Mouse (Mus musculus): ENCODE measurements around the gene H2-M10.5. TPM values are rescaled to one million over a fixed set of nuclear protein-coding genes. Genes with fewer than 3 reads are reported as not detected.
"Not testable (repeated sequence)": the region's sequence is repeated elsewhere in the genome, so short reads cannot be mapped to it uniquely, and the experiment has no call there.

The H2-M10.5 gene
- not detected in 2 replicates for polyA plus RNA-seq (2016; fragmentation: Nextera tagmentation; extraction: Ambion mirVana)

DNA sequence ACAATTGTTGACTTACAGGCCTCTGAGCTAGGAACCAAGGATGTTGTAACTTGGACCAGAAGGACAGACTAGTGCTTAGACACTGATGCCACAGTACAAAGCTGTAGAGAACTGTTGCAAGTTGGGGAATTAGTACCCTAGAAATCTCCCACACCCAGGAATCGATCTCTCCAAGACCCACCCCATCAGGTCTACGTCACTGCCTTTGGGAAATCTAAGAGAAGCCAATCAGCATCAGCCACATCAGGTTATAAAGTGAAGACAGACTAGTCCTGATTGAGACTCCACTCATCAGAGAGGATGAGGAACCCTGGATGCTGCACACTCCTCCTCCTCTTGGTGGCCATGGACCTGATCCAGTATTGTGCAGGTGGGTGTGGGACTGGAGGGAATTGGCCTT, at the start of gene H2-M10.5:
TSS of gene H2-M10.5 (plus strand) at position 301 of the 400 bp plus-strand sequence.
- H3K4me3 ChIP-seq, result not testable (repeated sequence)
- WGBS, result 92% methylated on average over 2 of the region's 2 CpGs

DNA sequence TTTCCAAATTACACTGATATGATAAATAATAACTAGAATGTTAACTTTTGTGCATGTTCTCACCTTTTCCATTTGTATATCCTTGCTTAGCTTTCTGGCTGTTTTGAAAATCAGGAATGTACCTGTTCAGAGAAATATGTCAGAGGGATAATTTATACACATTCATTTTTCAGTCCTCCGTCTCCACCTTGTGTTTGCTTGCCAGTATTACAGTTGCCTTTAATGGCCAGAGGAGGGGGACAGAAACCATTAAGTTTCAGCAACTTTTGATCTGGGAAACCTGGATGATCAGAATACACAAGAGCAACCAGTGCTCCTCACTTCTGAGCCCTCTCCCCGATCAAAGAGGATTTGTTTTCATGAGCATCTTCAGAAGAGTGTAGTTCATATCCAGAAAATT, 46.7 kb upstream of the H2-M10.5 start:
- 26% methylated on average over 2 of the region's 2 CpGs for WGBS
- peak; percentile 9 for DNase-seq (ENCODE audit: low spot score)
- no peaks in the 10 kb centered on the region for H3K9me3 ChIP-seq
- H3K27ac ChIP-seq (replicated peaks), result no peak overlapping the region
- H3K36me3 ChIP-seq (replicated peaks), result no peaks in the 10 kb centered on the region
- no peaks in the 10 kb centered on the region for H3K4me1 ChIP-seq
- H3K27me3 ChIP-seq (replicated peaks; ENCODE audit: low read depth, poor library complexity, severe bottlenecking), result no peaks in the 10 kb centered on the region
- no peak overlapping the region for H3K4me3 ChIP-seq

More for the DNA sequence above, at the start of gene H2-M10.5:
- not testable (repeated sequence) for H3K36me3 ChIP-seq (replicated peaks); DNase-seq (ENCODE audit: low spot score); H3K27me3 ChIP-seq (replicated peaks; ENCODE audit: low read depth, poor library complexity, severe bottlenecking); H3K4me1 ChIP-seq; H3K9me3 ChIP-seq; H3K27ac ChIP-seq (replicated peaks)

GRCm38 (mm10) chr17:36763816-36764215, 8.9 kb upstream of the H2-M10.5 start:
- Histone ChIP-seq H3K4me3 (no peak overlapping the region), H3K36me3 (replicated peaks) (no peaks in the 10 kb centered on the region), H3K4me1 (no peaks in the 10 kb centered on the region), H3K27me3 (replicated peaks; ENCODE audit: low read depth, poor library complexity, severe bottlenecking) (no peaks in the 10 kb centered on the region), H3K9me3 (no peaks in the 10 kb centered on the region), H3K27ac (replicated peaks) (no peak overlapping the region)
- DNase-seq (ENCODE audit: low spot score), result no peak
- WGBS, result 55% methylated on average over 2 of the region's 2 CpGs

GRCm38 (mm10) chr17:36764244-36764643, 8.5 kb upstream of the H2-M10.5 start:
- not testable (repeated sequence) for H3K4me3 ChIP-seq; H3K36me3 ChIP-seq (replicated peaks); H3K27me3 ChIP-seq (replicated peaks; ENCODE audit: low read depth, poor library complexity, severe bottlenecking); H3K4me1 ChIP-seq; DNase-seq (ENCODE audit: low spot score); H3K27ac ChIP-seq (replicated peaks); H3K9me3 ChIP-seq
- WGBS, result 31% methylated on average over 2 of the region's 2 CpGs

GRCm38 (mm10) chr17:36765403-36765802, 7.3 kb upstream of the H2-M10.5 start:
- H3K4me3 ChIP-seq; H3K36me3 ChIP-seq (replicated peaks); H3K27ac ChIP-seq (replicated peaks); H3K9me3 ChIP-seq; DNase-seq (ENCODE audit: low spot score); H3K4me1 ChIP-seq; H3K27me3 ChIP-seq (replicated peaks; ENCODE audit: low read depth, poor library complexity, severe bottlenecking): not testable (repeated sequence)
- WGBS, result 76% methylated on average over 2 of the region's 2 CpGs

DNA sequence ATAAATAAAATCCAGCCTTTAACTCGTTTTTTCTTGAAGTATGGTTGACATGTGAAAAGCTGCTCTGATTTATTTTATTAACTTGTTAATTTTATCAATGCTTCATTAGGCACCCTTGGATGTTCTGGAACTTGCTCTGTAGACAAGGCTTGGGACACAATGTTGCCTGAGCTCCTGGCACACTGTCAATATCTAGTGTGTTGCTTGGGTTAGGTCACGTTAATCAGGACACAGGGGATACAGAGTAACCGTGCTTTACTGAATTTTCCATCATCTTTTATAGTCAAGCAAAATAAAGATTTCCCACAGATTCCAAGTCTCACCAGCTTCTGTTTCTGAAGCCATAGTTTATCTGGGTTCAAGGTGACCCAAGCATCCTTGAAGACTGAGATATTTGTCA, 8.8 kb downstream of the H2-M10.5 start:
- Histone ChIP-seq H3K9me3 (no peaks in the 10 kb centered on the region), H3K27ac (replicated peaks) (no peak overlapping the region), H3K27me3 (replicated peaks; ENCODE audit: low read depth, poor library complexity, severe bottlenecking) (no peaks in the 10 kb centered on the region), H3K4me3 (no peak overlapping the region), H3K36me3 (replicated peaks) (no peaks in the 10 kb centered on the region), H3K4me1 (no peaks in the 10 kb centered on the region)
- WGBS, result 73% methylated on average over 3 of the region's 3 CpGs
- no peak for DNase-seq (ENCODE audit: low spot score)

GRCm38 (mm10) chr17:36786483-36786886, 13.8 kb downstream of the H2-M10.5 start:
- H3K36me3 ChIP-seq (replicated peaks); H3K27me3 ChIP-seq (replicated peaks; ENCODE audit: low read depth, poor library complexity, severe bottlenecking); H3K4me3 ChIP-seq; H3K4me1 ChIP-seq; H3K27ac ChIP-seq (replicated peaks); H3K9me3 ChIP-seq: not testable (repeated sequence)
- WGBS, result 38% methylated on average over 1 of the region's 1 CpGs
- DNase-seq (ENCODE audit: low spot score), result peak; percentile 9

DNA sequence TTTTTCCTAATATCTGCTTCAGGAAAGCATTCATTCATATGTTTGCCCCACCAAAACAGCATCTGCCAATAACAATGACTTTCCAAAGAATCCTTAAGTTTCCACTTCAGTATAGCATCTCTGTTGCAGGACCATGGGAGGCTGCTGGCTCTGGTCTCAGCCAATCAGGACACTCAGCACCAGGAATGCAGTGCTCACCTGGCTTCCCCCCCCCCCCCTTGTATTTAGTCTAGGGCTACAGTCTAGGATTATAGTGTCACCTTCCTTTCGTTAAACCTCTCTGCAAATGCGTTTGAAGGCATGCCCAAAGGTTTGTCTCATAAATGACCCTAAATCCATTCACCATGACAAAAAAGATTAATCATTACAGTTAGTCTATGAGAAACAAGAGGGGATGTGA, 15.6 kb downstream of the H2-M10.5 start:
- DNase-seq (ENCODE audit: low spot score), result no peak
- Histone ChIP-seq H3K27me3 (replicated peaks; ENCODE audit: low read depth, poor library complexity, severe bottlenecking) (no peaks in the 10 kb centered on the region), H3K4me1 (no peaks in the 10 kb centered on the region), H3K27ac (replicated peaks) (no peak overlapping the region), H3K4me3 (no peak overlapping the region), H3K36me3 (replicated peaks) (no peaks in the 10 kb centered on the region), H3K9me3 (no peaks in the 10 kb centered on the region)
- WGBS, result 80% methylated on average over 2 of the region's 2 CpGs

DNA sequence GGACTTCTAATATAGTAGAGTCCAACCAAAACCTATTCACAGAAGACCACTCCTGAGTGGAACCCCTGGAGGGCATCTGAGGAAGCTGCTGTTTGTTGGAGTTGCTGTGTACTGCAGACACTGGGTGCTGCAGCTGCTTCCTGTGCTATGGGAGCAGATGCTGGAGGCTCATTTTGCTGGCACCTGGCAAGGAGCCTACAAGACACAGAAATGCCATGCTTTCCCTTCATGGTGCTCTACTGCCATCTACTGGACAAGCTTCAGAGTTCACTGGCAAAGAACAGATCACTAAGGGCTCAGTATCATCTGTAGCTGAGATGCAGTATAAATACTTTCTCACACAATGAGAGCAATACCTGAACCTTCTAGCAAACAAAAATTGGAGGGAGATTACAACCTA, 16.1 kb downstream of the H2-M10.5 start:
- not testable (repeated sequence) for H3K4me3 ChIP-seq; H3K9me3 ChIP-seq; H3K4me1 ChIP-seq; H3K36me3 ChIP-seq (replicated peaks); H3K27me3 ChIP-seq (replicated peaks; ENCODE audit: low read depth, poor library complexity, severe bottlenecking); H3K27ac ChIP-seq (replicated peaks)
- DNase-seq (ENCODE audit: low spot score), result peak; percentile 66

DNA sequence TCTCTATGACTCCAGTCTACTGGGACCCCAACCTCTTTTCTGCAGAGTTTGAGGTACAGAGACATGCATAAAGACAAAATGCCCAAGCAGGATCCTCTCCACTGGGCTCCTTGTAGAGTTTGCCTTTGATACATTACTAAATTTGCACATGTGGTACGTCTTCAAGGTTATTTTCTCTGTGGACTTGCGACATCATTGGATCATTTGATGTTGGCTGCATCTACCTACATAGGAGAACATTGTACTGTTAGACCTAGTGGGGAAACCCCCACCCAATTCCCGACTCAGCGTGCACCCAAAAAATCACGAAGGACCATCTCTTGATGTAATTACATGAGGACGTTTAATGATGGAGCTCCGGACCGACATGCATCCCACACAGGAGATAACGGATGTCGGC, 26.8 kb downstream of the H2-M10.5 start:
- no peak overlapping the region for H3K27ac ChIP-seq (replicated peaks)
- H3K9me3 ChIP-seq, result no peaks in the 10 kb centered on the region
- H3K36me3 ChIP-seq (replicated peaks), result no peaks in the 10 kb centered on the region
- DNase-seq (ENCODE audit: low spot score), result no peak
- no peak overlapping the region for H3K4me3 ChIP-seq
- no peaks in the 10 kb centered on the region for H3K4me1 ChIP-seq
- H3K27me3 ChIP-seq (replicated peaks; ENCODE audit: low read depth, poor library complexity, severe bottlenecking), result no peaks in the 10 kb centered on the region
- WGBS, result 93% methylated on average over 10 of the region's 10 CpGs

DNA sequence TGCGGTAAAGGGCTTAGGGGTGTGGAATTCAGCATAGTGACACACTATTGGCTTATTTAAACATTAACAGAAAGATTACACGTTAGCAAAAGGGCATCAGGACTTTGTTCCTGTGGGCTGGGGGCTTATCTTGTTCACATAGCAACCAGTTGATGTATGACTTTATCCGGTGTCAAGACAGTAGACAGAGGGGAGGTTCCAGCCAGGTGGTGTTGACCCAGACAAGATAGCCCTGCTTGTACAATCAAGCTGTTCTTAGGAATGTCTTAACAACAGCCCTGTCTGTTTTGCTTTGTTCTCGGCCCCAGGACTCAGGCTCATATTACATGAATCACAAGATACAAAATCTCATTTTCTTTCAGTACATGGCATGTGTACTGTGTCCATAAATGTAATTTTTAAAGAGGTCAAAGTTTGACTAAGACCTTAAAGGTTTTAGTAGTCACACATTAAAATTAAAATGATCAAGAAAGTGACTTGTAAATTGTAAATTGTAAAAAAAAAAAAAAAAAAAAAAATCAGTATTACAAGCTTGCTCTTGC, 27.3 kb downstream of the H2-M10.5 start:
- H3K4me3 ChIP-seq; H3K27ac ChIP-seq (replicated peaks); H3K9me3 ChIP-seq; H3K27me3 ChIP-seq (replicated peaks; ENCODE audit: low read depth, poor library complexity, severe bottlenecking); H3K4me1 ChIP-seq; DNase-seq (ENCODE audit: low spot score); H3K36me3 ChIP-seq (replicated peaks): not testable (repeated sequence)
- WGBS, result 77% methylated on average over 4 of the region's 4 CpGs

DNA sequence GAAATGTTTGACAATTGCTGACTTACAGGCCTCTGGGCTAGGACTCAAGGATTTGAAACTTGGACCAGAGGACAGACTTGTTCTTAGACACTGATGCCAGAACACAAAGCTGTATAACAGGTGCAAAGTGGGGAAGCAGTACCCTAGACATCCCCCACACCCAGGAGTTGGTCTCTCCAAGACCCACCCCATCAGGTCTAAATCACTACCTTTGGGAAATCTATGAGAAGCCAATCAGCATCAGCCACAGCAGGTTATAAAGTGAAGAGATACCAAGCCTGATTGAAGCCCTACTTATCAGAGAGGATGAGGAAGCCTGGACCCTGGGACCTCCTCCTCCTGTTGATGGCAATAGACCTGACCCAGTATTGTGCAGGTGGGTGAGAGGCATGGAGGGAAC, 39.2 kb downstream of the H2-M10.5 start, which contains the start of gene H2-M10.6:
TSS of gene H2-M10.6 (plus strand) at position 301 of the 400 bp plus-strand sequence.
- no peaks in the 10 kb centered on the region for H3K36me3 ChIP-seq (replicated peaks)
- no peak within 1 kb of the TSS for H3K27ac ChIP-seq (replicated peaks)
- no peaks in the 10 kb centered on the region for H3K27me3 ChIP-seq (replicated peaks; ENCODE audit: low read depth, poor library complexity, severe bottlenecking)
- DNase-seq (ENCODE audit: low spot score), result no peak
- H3K4me3 ChIP-seq, result no peak within 1 kb of the TSS
- no peaks in the 10 kb centered on the region for H3K4me1 ChIP-seq
- H3K9me3 ChIP-seq, result no peaks in the 10 kb centered on the region

- Histone ChIP-seq H3K9me3 (no peaks in the 10 kb centered on the region), H3K4me1 (no peaks in the 10 kb centered on the region), H3K27me3 (replicated peaks; ENCODE audit: low read depth, poor library complexity, severe bottlenecking) (no peaks in the 10 kb centered on the region), H3K27ac (replicated peaks) (no peak overlapping the region), H3K4me3 (no peak overlapping the region), H3K36me3 (replicated peaks) (no peaks in the 10 kb centered on the region)
- DNase-seq (ENCODE audit: low spot score), result peak; percentile 44
Observed at GRCm38 (mm10) chr17:36824005-36824404, 51.3 kb downstream of the H2-M10.5 start.

GRCm38 (mm10) chr17:36825525-36825924, 52.8 kb downstream of the H2-M10.5 start:
- no peak for DNase-seq (ENCODE audit: low spot score)
- WGBS, result 25% methylated on average over 4 of the region's 4 CpGs
- H3K27ac ChIP-seq (replicated peaks), result no peak overlapping the region

More at GRCm38 (mm10) chr17:36825525-36825924, 52.8 kb downstream of the H2-M10.5 start:
- H3K4me1 ChIP-seq, result no peaks in the 10 kb centered on the region
- H3K36me3 ChIP-seq (replicated peaks), result no peaks in the 10 kb centered on the region
- no peak overlapping the region for H3K4me3 ChIP-seq
- no peaks in the 10 kb centered on the region for H3K9me3 ChIP-seq
- no peaks in the 10 kb centered on the region for H3K27me3 ChIP-seq (replicated peaks; ENCODE audit: low read depth, poor library complexity, severe bottlenecking)

Data from embryonic facial prominence, embryonic 10.5 days (tissue).